22 mouse cellular contexts compared by ENCODE assay signal in the genomic region with DNA sequence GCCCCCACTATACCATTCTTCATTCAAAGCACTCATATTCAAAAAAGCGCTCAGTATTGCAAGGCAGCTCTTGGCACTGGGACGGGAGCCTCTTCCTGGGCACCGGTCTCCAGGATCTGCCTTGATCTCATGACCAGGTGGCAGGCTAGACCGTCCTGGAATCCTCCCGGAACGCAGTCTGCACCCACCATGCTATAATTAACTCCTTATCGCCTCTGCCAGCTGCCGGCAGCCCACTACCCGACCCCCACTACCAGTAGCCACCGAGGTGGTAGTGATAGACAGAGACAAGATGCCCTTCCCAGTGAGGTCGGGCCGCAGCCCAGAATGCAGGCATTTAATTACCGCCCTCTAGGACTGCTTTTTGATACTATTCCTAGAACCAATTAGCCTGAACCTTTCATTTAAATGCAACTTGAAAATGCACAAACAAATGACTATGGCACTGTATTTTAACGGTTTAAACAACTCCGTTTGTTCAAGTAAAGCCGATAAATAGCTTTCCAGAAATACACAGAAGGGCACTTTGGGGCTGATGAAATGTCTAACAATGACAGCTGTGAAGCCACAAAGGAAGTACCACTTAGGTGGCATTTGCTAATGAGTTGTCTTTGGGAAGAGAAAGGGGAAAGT. TPM values are rescaled to one million over a fixed set of nuclear protein-coding genes. Genes with fewer than 3 reads are reported as not detected.
DNase-seq lines count a peak whose midpoint lies in the region; ATAC-seq and TF ChIP-seq lines count a peak whose summit lies in the region.
"Had no signal": no experiment of that assay in that cellular context is flagged by ENCODE, and none has a peak within 500 bp of the region (broad histone marks: within the 10 kb centered on the region; RNA-seq: fewer than 3 reads in every experiment).

No protein-coding gene starts in this region.

- no peaks in the 10 kb centered on the region for H3K36me3 ChIP-seq in heart, embryonic 12.5 days
- H3K36me3 ChIP-seq in megakaryocyte, embryonic 14.5 days (replicated peaks; ENCODE audit: low read length) = peaks cover 5% of the 10 kb centered on the region
- H3K36me3 ChIP-seq in forebrain, embryonic 14.5 days (ENCODE audit: control insufficient read depth, insufficient read depth, low read length) = no peaks in the 10 kb centered on the region
- H3K36me3 ChIP-seq in liver, embryonic 14.5 days (replicated peaks; ENCODE audit: control insufficient read depth, insufficient read depth, low read depth) = no peaks in the 10 kb centered on the region
- H3K36me3 ChIP-seq: limb, embryonic 12.5 days; neural tube, embryonic 12.5 days had no signal

- H3K4me1 ChIP-seq in heart, embryonic 12.5 days (replicated peaks) = peaks cover 43% of the 10 kb centered on the region
- peaks cover 89% of the 10 kb centered on the region for H3K4me1 ChIP-seq in megakaryocyte, embryonic 14.5 days
- 0 out of 2 replicates have a peak, but pooled peaks cover 5% of the 10 kb centered on the region for H3K4me1 ChIP-seq in forebrain, embryonic 14.5 days (ENCODE audit: control insufficient read depth, insufficient read depth, low read length)
- peaks cover 0 to 13% of the 10 kb centered on the region in 2 experiments; a peak in 2 of 4 replicates for H3K4me1 ChIP-seq in liver, embryonic 14.5 days (replicated peaks; ENCODE audit: control insufficient read depth in 2 of 2, insufficient read depth in 2 of 2, low read length in 1 of 2)
- H3K4me1 ChIP-seq: limb, embryonic 12.5 days; neural tube, embryonic 12.5 days had no signal

- no peak for TF ChIP-seq EP300 in liver, embryonic 14.5 days (IDR thresholded peaks at IDR 0.05; ENCODE audit: low read depth)

- peaks cover 15% of the 10 kb centered on the region for H3K27me3 ChIP-seq in heart, embryonic 12.5 days (replicated peaks)
- H3K27me3 ChIP-seq in megakaryocyte, embryonic 14.5 days (replicated peaks) = no peaks in the 10 kb centered on the region
- H3K27me3 ChIP-seq in forebrain, embryonic 14.5 days (replicated peaks; ENCODE audit: control insufficient read depth, insufficient read depth, low read length) = no peaks in the 10 kb centered on the region
- H3K27me3 ChIP-seq in liver, embryonic 14.5 days (ENCODE audit: control insufficient read depth, insufficient read depth, low read length) = peaks cover 3% of the 10 kb centered on the region; the same call in 1 of the 2 replicates
- H3K27me3 ChIP-seq: neural tube, embryonic 12.5 days had no signal

- TF ChIP-seq CTCF in liver, embryonic 14.5 days (IDR thresholded peaks at IDR 0.05; ENCODE audit: low read depth) = no peak

- 0 out of 2 replicates have a peak, but pooled peaks have one; percentile 22 for ATAC-seq in heart, embryonic 12.5 days (ENCODE audit: insufficient number of reproducible peaks, low FRiP score)
- ATAC-seq in megakaryocyte, adult 5-6 weeks (ENCODE audit: poor library complexity, severe bottlenecking) = no peak
- peak; percentile 55; the same call in 1 of the 2 replicates for ATAC-seq in forebrain, embryonic 14.5 days
- ATAC-seq in liver, embryonic 14.5 days (ENCODE audit: insufficient read depth) = 0 out of 2 replicates have a peak, but pooled peaks have one; percentile 13
- ATAC-seq in inflammation-experienced regulatory T-cells, adult 6 months = no peak
- ATAC-seq: intestine, postnatal 0 days had no signal

- no peaks in the 10 kb centered on the region for H3K9me3 ChIP-seq in heart, embryonic 12.5 days (replicated peaks)
- no peaks in the 10 kb centered on the region for H3K9me3 ChIP-seq in megakaryocyte, embryonic 14.5 days
- no peaks in the 10 kb centered on the region for H3K9me3 ChIP-seq in forebrain, embryonic 14.5 days (replicated peaks; ENCODE audit: control insufficient read depth, low read length)
- H3K9me3 ChIP-seq in liver, embryonic 14.5 days (ENCODE audit: control insufficient read depth, low read length) = no peaks in the 10 kb centered on the region
- H3K9me3 ChIP-seq: limb, embryonic 12.5 days; neural tube, embryonic 12.5 days had no signal

- H3K4me2 ChIP-seq in heart, embryonic 12.5 days = 0 out of 2 replicates have a peak overlapping the region, but pooled peaks have one; percentile 8
- H3K4me2 ChIP-seq in forebrain, embryonic 14.5 days (ENCODE audit: low read length) = no peak overlapping the region
- H3K4me2 ChIP-seq in liver, embryonic 14.5 days (ENCODE audit: low read depth) = no peak overlapping the region
- H3K4me2 ChIP-seq: hindbrain, embryonic 14.5 days; limb, embryonic 12.5 days; neural tube, embryonic 12.5 days had no signal

- no peak for DNase-seq in heart, adult 11 months
- DNase-seq in forebrain, embryonic 14.5 days (ENCODE audit: low spot score) = peak; percentile 52
- DNase-seq in liver, embryonic 14.5 days (ENCODE audit: low read depth in 3 of 3, low spot score in 3 of 3) = no peak
- DNase-seq in c-Kit-positive CD71-positive TER-119-positive erythroid progenitor cells, embryonic 14.5 days (ENCODE audit: low spot score) = no peak
- DNase-seq: adrenal gland, postnatal 10 days; B cell, adult 2 months; cerebellum, adult 9-10 months; gastrocnemius, postnatal 10 days; lung, adult 2 months; lung, postnatal 36 days; right cerebral cortex, postnatal 25 days; thymus, postnatal 36 days had no signal

- WGBS in heart, embryonic 12.5 days = 15% methylated on average over 16 of the region's 16 CpGs
- 26% methylated on average over 16 of the region's 16 CpGs for WGBS in forebrain, embryonic 14.5 days
- 7% methylated on average over 16 of the region's 16 CpGs for WGBS in liver, embryonic 14.5 days (ENCODE audit: insufficient replicate concordance)

- no peak overlapping the region for H3K9ac ChIP-seq in heart, embryonic 12.5 days
- H3K9ac ChIP-seq in forebrain, embryonic 14.5 days (ENCODE audit: low read length) = no peak overlapping the region
- H3K9ac ChIP-seq in liver, embryonic 14.5 days (replicated peaks) = no peak overlapping the region
- H3K9ac ChIP-seq: hindbrain, embryonic 14.5 days; limb, embryonic 12.5 days; neural tube, embryonic 12.5 days had no signal

- no peak overlapping the region for H3K4me3 ChIP-seq in heart, embryonic 12.5 days
- peak overlapping the region; percentile 86 for H3K4me3 ChIP-seq in megakaryocyte, embryonic 14.5 days (replicated peaks)
- no peak overlapping the region for H3K4me3 ChIP-seq in forebrain, embryonic 14.5 days (ENCODE audit: low read depth, low read length)
- H3K4me3 ChIP-seq in liver, embryonic 14.5 days (ENCODE audit: insufficient read depth in 1 of 2, low read depth in 2 of 2, low read length in 2 of 2) = no peak overlapping the region
- H3K4me3 ChIP-seq: limb, embryonic 12.5 days; neural tube, embryonic 12.5 days had no signal

- no peak overlapping the region for H3K27ac ChIP-seq in heart, embryonic 12.5 days (ENCODE audit: poor library complexity, severe bottlenecking)
- H3K27ac ChIP-seq in forebrain, embryonic 14.5 days (ENCODE audit: low read depth, low read length) = no peak overlapping the region
- no peak overlapping the region for H3K27ac ChIP-seq in liver, embryonic 14.5 days
- H3K27ac ChIP-seq: hindbrain, embryonic 14.5 days; limb, embryonic 12.5 days; neural tube, embryonic 12.5 days; stomach, postnatal 0 days had no signal

RNA-seq across cellular contexts. Expression of a gene that starts 32.4 kb away (rescaled TPM):
- polyA plus RNA-seq in heart, embryonic 12.5 days (2016; fragmentation: Nextera tagmentation; extraction: Ambion mirVana) = 1.8 and 1.9 TPM in 2 replicates
- polyA plus RNA-seq in megakaryocyte, embryonic 14.5 days (2012; ENCODE audit: insufficient read depth, low replicate concordance) = 97.6 and 235 TPM in 2 replicates
- not detected in 2 replicates for total RNA-seq in megakaryocyte, adult 5-6 weeks (2015)
- 0.07 and 0.24 TPM in 2 replicates for total RNA-seq in megakaryocyte, adult 5-6 weeks (2017)
- 0.63 and 0.65 TPM in 2 replicates for polyA plus RNA-seq in forebrain, embryonic 14.5 days (2014; fragmentation: Nextera tagmentation; extraction: Ambion mirVana)
- 1.8 and 2.2 TPM in 2 replicates for polyA plus RNA-seq in liver, embryonic 14.5 days (2012; rRNA removed)
- polyA plus RNA-seq in liver, embryonic 14.5 days (2014; fragmentation: Nextera tagmentation; extraction: Ambion mirVana) = 1.8 and 2.4 TPM in 2 replicates
- polyA plus RNA-seq in inflammation-experienced regulatory T-cells, adult 6 months (2017; shearing (Covaris generic)) = not detected
- total RNA-seq: gastrocnemius, postnatal 10 days; heart, adult 8-10 months had no signal

Comparison
In these comparisons a context has a peak if more than half of its experiments do, and no peak if none do; other contexts are left out.
1. ATAC-seq: peak in heart, embryonic 12.5 days (single experiment), forebrain, embryonic 14.5 days (single experiment) and liver, embryonic 14.5 days (single experiment); none in megakaryocyte, adult 5-6 weeks (single experiment) and inflammation-experienced regulatory T-cells, adult 6 months (single experiment).
2. RNA of a gene that starts 32.4 kb away (polyA plus RNA-seq): 97.6 to 235 TPM in megakaryocyte, embryonic 14.5 days; 1.8 to 2.4 TPM in liver, embryonic 14.5 days, 1.8 to 1.9 TPM in heart, embryonic 12.5 days, 0.63 to 0.65 TPM in forebrain, embryonic 14.5 days and not detected in inflammation-experienced regulatory T-cells, adult 6 months; every median in the first group is over 10 times any median in the second.